Mouse (Mus musculus) embryo, embryonic 10.5 days (tissue): ENCODE measurements at regions not wholly inside any gene's neighbourhood (a gene's known extent, or its start where the extent isn't known, plus 50 kb on each side); places are given as distances from the start of the nearest gene placed in this dataset.

Experiments used
- DNase-seq: peaks from one replicate; pipeline ENCODE4 v3.0.0-alpha.2; 2015; ENCODE audit warnings: low spot score

DNA sequence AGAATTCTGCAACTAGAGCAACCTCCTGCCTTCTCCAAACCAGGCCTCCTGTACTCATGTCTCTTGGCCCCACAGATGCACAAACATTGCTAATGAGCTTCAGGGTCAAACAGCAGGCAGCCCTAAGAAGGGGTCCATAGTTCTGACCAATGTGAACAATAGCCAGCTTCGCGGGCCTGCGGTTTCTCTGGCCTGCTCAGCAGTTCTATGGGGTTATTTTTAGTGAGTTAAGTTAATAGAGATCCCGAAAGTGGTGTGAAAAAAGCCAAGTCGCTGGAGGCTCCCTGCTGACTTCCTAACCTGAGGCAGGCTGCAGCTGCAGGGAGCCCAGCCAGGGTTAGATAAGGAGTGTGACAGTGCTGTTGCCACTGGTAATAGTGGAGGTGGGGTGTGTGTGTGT, 106.6 kb downstream of the Pdcd6ip start:
- no peak for DNase-seq

DNA sequence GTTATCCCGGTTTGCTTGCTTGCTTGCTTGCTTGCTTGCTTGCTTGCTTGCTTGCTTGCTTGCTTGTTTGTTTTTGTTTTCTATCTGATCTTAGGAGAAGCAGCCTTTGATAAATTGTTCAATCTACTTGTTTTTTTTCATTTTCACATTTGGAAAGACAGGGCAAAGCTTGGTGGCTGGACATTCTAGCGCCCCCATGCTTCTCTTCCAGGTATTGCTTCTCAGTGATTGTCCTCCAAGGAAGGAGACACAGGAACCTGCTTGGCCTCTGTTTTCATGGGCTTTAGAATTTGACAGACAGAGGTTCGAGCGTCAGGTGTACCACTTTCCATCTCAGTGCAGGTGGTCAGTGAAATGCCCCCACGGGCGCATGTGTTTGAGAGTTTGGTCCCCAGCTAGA, 120.8 kb downstream of the Pdcd6ip start:
- peak; percentile 21 for DNase-seq

DNA sequence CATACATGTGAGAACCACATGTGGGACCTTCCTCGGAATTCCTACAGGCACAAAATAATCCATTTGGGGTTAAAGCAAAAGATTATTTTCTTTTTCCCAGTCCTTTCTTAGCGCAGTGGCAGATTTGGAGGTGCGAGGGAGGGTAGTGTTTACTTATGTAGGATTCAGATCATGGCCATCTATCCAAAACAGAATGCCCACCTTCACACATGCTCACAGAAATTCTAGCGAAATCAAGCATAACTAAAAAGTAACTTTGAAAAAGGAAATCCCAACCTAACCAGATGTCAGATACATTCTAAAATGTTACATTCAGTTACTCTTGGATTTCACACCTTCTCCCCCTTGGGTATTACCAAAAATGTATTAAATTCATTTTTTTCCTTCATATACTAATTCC, 121.6 kb downstream of the Pdcd6ip start:
- DNase-seq: no peak

DNA sequence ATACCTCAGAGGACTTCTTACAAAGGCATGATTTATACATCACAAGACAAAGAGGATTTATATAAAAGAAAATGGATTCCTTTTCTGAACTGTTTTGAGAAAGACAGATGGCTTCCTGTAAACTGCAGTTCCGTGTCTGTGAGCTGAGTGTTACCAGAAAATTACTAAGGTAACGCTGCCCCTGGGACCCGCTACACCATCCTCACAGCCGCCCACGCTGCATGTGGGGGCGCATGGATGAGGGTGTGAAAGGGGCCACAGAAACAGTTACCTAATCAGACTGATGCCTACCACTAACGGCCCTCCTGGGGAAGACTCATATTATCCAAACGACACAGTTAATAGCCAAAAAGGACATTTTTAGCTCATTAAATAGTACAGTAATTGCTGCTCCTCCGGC, 129.8 kb downstream of the Pdcd6ip start:
- DNase-seq: no peak

DNA sequence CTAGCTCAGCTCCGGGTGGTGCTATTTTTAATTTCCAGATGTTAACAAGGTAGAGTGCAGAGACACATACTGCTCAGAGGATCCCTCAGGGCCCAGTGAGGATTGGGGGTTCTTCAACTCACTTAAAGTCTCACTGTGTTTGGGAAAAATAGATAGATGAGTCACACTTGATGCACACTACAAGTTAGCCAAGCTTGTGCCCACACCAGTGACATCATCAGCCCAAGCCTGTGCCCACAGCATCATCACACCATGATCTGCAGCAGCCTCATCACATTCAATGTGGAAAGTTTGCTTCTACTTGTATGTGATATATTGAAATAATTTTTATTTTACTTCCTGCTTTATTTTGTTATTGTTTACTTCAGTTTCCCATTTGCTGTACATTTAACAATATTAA, 139.2 kb downstream of the Pdcd6ip start:
- DNase-seq: no peak

DNA sequence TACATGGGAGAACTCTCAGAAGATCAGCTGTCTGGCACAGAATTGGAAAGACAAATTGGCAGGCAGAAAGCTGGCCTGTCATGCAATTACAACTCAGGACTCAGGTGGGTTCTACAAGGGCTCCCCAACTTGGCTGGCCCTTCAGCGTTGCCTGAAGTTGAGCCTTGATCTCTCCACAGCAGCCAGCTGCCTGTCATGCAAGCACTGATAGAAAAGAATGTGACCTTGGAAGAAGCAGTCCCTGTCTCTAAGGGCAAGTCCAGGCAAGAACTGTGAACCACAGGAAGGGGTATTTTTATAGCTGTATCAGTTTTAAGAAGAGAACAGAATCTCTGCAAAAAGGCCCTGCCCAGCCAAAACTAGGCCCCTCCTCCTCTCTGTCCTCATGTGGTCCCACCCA, 140.4 kb downstream of the Pdcd6ip start:
- no peak for DNase-seq

DNA sequence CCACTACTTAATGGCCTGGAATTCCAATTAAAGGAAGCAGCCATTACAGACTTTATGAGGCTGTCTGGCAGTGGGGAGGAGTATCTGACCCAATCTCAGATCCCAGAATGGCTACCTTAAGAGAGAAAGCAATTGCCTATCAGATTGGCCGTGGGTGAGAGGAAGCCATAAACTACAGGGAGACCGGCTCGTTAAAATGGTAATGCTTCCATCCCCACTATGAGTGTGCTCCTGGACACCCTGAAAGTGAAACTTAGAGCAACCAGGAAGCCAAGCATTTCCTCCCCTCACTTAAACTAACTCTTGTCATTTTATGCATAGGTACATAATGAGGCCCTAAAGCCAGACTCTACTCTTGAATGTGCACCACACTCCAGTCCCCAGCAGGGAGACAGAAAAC, 141.4 kb downstream of the Pdcd6ip start:
- no peak for DNase-seq

DNA sequence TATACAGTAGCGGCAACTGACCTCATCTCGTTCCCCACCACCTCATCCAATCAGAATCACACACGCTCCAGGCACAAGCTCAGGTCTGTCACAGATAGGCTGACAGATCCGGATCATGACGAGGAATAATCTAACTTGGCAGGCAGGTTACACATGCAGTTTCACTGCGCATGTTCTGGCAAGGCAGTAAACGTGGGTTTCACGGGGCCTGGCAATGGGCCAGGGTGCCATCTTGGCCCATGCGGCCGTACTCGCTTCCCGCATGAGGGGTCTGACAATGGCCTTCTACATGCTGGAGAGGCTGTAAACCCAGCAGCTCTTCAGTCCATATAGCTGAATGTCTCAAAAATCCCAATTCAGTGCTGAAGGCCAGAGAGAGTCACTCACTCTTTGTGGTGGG, 154.1 kb downstream of the Pdcd6ip start:
- DNase-seq: no peak

DNA sequence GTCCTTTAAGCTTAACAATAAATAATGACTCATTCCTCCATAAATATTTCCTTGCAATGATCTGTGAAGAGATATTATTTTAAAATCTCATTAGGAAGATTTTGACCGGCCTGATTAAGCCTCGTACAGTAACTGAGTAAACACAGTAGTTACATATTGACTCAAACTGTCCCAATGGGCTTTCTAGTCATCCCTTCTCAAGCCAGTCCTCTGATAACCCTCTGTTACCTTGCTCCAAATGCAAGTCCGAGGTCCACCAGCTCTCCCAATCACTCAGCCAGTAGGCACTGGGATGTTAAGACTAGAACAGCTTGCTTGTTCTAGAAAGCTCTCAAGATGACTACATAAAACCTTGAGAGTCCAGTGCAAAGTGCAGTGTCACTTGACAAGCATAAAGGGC, 160.6 kb downstream of the Pdcd6ip start:
- no peak for DNase-seq

DNA sequence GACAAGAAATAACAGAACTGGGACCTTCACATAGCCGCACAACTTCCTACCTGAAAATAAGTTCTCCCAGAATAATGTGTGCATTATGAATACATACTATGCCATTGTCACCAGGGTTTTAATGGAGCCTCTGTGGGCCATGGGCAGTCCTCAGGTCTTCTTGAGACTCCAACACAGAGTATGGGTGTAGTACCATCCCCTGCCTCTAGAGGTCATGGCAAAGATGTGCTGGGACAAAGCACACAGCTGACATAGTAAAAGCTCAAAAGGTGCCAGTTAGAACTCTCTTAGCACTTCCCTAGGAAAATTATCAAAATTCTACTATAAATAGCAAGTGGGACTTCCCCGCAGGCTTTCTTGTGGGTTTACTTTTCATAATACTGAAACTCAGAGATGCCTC, 179.5 kb downstream of the Pdcd6ip start:
- peak; percentile 71 for DNase-seq

DNA sequence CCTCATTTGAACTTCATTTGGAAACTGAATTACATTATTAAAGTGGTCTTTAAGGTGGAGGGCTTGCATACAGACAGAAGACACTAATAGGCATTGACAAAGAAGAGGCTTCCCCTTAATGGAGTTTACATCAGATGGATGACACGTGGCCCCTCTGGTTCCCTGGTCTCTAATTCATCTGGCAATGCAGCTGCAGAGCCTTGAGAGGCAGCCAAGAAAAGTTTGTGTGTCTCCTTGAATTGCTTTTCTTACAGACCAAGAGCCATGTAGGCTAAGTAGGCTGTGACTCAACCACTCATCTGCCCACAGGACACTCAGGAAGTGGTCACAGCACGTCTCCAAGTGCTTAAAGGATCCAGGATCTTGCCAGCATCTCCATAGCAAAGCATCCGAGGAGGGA, 183.8 kb downstream of the Pdcd6ip start:
- DNase-seq: no peak

DNA sequence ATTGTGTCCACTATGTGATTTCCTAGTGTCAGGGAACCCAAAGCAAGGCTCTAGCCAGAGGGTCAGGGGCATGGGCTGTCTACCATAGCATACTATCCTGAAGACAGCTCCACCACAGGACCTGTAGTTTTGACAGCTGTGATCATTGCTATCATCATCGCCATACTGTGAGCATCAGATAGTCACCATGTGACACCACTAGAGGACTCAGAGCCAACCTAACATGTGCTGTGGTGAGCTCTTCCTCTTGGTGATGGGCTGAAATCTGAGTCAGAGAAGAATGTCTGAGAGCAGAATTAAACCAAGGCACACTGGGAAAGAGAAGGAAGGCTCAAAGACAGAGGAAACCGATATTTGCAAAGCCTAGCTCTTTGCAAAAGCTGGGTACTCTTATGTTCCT, 184.9 kb downstream of the Pdcd6ip start:
- DNase-seq: no peak

DNA sequence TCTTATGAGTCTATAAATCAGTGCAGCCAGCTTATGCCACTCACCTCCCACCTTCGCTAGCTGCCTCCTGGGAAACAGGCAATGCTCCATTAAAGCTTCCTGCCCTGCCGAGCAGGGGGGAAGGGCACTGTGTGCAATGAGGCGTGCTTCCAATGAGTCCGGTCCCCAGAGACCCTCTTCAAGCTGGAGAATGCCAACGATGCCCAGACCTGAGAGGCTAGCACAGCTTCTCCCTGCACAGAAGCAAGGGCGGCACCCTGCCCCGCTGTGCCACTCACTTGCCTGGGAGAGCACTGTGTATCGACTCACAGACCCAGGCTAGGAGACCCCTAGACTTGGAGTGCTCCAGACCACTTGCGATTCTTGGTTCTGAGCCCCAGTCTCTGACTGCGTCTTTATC, 188.3 kb downstream of the Pdcd6ip start:
- peak; percentile 8 for DNase-seq

DNA sequence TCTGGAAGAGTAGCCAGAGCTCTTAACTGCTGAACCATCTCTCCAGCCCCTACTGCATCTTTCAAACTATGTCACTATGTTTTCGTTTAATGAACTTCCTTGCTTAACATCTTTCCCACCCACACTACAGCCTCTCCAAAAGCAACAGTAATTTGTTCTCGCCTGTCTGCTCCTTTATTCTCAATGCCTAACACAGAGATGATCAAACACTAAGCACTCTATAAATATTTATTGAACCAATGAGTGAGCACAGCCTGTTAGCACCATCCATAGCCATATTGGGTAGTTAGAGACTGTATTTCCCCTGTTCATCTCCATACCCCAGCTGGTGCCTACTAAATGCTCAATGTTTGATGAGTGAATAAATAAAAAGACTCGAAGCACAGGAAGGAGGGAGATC, 189.6 kb downstream of the Pdcd6ip start:
- DNase-seq: no peak

DNA sequence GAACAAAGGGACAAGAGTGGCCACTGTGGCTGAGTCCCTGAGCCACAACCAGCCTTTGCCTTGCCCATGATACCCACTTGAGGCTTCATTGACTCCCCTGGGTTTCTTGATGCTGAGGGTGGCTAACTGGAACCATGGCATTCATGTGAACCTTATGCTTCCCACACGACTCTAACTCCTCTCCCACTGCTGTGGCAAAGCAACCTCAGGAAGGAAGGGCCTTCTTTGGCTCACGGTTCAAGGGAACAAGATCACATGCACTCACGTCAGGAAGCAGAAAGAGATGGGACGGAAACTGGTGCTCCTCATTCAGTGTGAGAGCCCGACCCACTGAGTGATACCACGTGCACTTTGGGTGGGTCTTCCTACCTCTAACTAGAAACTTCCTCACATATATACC, 190.3 kb downstream of the Pdcd6ip start:
- DNase-seq: no peak

DNA sequence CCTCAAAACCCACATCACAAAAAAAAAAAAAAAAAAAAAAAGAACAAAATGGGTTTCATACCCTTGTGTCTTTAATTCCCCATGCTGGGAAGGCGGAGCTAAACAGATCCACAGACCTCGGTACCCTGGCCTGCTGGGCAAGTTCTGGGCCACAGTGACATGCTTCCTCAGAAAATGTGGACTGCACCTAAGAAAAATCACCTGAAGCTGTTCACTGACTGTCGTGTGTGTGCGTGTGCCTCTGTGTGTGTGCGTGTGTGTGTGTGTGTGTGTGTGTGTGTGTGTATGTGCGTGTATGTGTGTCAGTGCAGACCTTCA, 192.4 kb downstream of the Pdcd6ip start:
- DNase-seq: no peak

DNA sequence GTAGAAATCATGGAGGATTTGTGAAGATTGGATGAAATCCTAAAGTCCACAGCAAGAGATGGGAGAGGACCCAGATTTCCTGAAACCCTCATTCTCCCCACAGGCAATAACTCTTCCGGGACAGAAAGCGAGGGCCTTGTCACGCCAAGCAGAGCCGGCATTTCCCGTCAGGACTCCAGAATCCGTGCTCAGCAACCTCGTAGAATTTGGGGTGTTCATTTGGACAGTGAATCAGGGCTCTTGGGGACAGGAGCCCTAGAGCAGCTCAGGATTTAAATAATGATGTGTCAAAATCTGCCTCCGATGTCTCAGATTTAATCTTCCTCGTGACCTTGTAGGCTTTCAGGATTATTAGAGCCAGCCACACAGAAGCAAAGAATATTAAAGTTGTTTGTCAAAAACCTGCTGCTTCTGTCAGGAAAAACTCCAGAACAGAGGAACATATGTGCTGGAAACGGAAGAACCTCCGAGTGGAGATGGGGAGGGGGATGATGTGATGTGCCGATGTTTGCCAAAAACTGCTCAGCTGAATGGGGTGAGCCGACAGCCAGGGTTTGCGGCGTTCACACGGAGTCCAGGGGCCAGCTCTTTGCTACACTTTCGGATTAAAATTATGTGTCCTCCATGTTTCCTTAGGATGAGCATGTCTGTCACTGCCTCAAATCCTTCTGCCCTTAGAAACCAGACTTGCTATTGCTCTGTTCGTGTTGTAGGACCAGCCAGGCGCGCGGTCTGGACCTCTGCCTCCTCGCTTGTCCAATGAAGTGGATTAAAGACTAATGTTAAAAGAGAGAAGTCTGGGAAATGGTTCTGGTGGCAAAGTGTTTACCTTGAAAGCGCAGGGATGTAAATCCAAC, 193.0 kb downstream of the Pdcd6ip start:
- no peak for DNase-seq

DNA sequence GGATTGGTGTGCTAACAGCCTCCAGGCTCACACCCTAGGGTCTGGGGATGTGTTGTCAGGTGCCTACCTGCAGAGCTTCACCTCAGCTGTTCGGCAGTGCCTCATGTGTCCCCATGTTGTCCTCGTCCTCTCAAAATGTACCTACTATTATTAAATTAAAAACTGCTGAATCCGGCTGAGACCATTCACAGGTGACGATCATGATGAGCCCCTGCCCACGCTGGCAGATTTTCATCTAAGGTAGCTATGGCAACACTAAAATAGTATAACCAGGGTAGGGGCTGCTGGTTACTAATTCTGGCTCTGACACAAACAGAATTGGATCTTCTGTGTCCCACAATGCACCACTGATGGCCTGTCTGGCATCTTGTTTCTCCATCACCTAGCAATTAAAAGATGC, 196.8 kb downstream of the Pdcd6ip start:
- DNase-seq: no peak

DNA sequence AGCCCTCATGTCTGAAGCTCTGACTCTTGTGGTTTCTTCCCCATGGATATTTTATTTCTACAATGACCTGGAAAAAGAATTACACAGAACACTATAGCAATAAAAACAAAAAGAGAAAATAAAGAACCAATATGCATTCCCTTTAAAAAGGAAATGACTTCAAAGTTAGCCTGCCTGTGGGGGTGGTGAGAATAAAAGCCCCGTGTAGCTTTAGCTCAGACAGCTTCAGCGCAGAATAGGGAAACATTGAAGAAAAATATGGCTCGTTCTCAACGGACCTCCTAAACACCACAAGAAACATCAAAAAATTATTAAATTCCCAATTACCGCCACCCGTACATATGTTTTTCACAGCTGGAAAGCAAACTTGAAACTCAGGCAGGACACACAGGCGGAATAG, 198.7 kb downstream of the Pdcd6ip start:
- DNase-seq: no peak

DNA sequence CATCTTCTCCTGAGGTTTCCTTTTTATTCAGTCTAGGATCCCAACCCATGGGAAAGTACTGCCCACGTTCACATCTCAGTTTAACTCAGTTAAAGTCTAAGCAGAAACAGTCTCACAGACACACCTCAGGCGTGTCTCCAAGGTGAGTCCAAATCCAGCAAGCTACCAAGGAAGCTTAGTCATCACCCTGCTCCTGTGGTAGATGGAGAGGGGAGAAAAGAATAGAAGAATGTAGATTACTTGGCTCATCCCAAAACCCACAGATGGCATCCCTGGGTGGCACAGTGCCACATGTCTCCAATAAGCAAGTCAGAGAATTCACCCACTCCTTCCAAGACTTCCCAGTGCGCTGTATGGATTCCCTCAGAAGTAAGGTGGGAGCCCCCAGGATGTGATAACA, 199.2 kb downstream of the Pdcd6ip start:
- DNase-seq: no peak

DNA sequence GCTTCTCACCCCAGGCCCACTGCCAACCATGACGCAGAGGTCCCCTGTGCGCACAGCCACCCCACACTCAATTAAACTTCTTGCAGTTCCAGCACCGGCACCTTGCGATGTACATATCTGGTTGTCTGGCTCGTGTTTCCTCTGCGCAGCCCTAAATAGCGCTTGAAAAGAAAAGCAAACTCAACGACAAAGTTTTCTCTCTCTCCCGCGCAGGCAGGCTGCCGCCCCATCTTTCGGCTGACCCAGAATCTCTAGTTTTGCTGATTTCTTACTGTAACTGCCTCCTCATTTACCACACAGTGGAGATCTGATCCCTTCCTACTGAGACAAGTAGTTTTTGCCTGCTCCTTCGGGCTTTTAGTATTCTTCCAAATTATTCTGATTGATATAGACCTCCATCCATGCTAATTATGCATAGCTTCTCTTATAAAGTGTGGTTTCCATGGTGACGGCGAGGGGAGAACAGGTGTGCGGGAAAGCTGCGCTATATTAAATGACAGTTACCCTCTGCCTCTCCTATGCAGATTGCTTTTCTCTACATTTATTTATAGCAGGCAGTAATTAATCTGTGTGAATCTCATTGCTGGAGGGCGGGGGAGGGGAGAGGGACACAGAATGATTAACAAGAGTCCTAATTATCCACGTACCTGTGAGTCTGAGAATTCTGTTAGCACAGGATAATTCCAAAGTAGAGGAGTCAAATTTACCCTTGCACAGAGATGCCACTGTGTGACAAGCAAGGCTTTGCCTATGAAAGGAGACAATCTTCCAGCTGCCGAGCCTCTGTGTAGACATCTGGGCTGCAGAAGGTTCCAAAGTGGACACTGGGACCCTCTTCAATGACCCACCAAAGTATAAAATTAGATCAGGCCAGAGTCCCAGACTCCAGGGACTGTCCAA, 200.2 kb downstream of the Pdcd6ip start:
- DNase-seq: no peak

DNA sequence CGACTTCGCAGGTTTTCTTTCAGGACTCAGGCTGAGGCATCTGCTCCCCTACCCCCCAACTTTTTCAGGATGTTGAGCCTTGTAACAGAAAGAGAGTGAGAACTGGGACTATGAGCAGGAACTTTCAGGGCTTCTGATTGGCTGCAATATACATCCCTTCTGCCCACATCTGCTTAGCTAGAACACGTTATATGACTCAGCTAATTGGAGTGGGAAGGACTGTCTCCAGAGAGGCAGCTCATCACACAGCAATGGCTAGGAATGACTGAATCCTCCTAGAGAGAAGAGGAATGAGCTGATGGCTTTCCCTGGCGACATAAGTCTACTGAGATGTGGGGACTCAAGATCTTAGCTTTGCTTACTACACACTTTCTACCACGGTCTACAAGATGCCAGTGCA, 208.8 kb downstream of the Pdcd6ip start:
- DNase-seq: no peak

DNA sequence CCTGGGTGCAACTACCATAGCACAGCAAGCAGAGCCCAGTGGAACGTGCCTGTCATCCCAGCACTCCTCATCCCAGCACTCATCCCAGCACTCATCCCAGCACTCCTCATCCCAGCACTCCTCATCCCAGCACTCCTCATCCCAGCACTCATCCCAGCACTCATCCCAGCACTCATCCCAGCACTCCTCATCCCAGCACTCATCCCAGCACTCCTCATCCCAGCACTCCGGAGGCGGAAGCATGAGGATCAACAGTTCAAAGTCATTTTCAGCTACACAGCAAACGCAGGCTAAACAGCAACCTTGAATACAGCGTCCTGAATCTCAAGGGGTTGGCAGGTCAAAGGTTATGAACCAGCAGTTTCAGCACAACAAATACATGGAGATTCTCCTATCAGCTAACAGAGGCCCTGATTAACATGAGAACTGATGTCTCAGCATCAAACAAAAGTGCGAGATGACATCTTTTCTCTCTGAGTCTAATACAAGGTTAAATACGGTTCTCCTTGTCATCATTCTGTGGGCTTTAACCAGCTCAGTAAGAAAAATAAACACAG, 211.8 kb downstream of the Pdcd6ip start:
- DNase-seq: peak; percentile 32
